Mouse (Mus musculus): ENCODE measurements around the gene Fgfr2.
A peak's percentile ranks its signal among the peaks of the same experiment; 100 is the strongest.

The Fgfr2 gene

GRCm38 (mm10) chr7:131609677-131610076 is 1513.5 kb downstream of the Fgfr2 start:
- DNase-seq (ENCODE audit: low read depth): no peak

- no peak for DNase-seq (ENCODE audit: low read depth)
Observed at GRCm38 (mm10) chr7:131608049-131608448, 1515.1 kb downstream of the Fgfr2 start.

- DNase-seq (ENCODE audit: low read depth): no peak
Observed at GRCm38 (mm10) chr7:131605481-131605880, 1517.7 kb downstream of the Fgfr2 start.

- no peak for DNase-seq (ENCODE audit: low read depth)
Observed at GRCm38 (mm10) chr7:131604946-131605345, 1518.2 kb downstream of the Fgfr2 start.

- DNase-seq (ENCODE audit: low read depth): no peak
Observed at GRCm38 (mm10) chr7:131603186-131603585, 1520.0 kb downstream of the Fgfr2 start.

- no peak for DNase-seq (ENCODE audit: low read depth)
Observed at GRCm38 (mm10) chr7:131602106-131602505, 1521.0 kb downstream of the Fgfr2 start.

- DNase-seq (ENCODE audit: low read depth): no peak
Observed at GRCm38 (mm10) chr7:131598483-131598824, 1524.7 kb downstream of the Fgfr2 start.

GRCm38 (mm10) chr7:131597779-131598482 is 1525.2 kb downstream of the Fgfr2 start:
- DNase-seq (ENCODE audit: low read depth): no peak

- DNase-seq (ENCODE audit: low read depth): no peak
Observed at GRCm38 (mm10) chr7:131585551-131585950, 1537.6 kb downstream of the Fgfr2 start.

GRCm38 (mm10) chr7:131582178-131582577 is 1541.0 kb downstream of the Fgfr2 start:
- DNase-seq (ENCODE audit: low read depth): no peak

- DNase-seq (ENCODE audit: low read depth): no peak
Observed at GRCm38 (mm10) chr7:131575246-131575645, 1547.9 kb downstream of the Fgfr2 start.

GRCm38 (mm10) chr7:131560697-131561042 is 1562.5 kb downstream of the Fgfr2 start:
- DNase-seq (ENCODE audit: low read depth): no peak

GRCm38 (mm10) chr7:131559986-131560696 is 1563.0 kb downstream of the Fgfr2 start, which contains the start of gene Bub3:
TSS of gene Bub3 (plus strand) at chr7:131560222.
- peak; percentile 98 for DNase-seq (ENCODE audit: low read depth)

GRCm38 (mm10) chr7:131557751-131558150 is 1565.4 kb downstream of the Fgfr2 start:
- no peak for DNase-seq (ENCODE audit: low read depth)

GRCm38 (mm10) chr7:131556541-131557271 is 1566.4 kb downstream of the Fgfr2 start:
- DNase-seq (ENCODE audit: low read depth): no peak

GRCm38 (mm10) chr7:131556116-131556515 is 1567.0 kb downstream of the Fgfr2 start:
- no peak for DNase-seq (ENCODE audit: low read depth)

- DNase-seq (ENCODE audit: low read depth): no peak
Observed at GRCm38 (mm10) chr7:131555301-131556081, 1567.7 kb downstream of the Fgfr2 start.

GRCm38 (mm10) chr7:131554341-131555180 is 1568.6 kb downstream of the Fgfr2 start:
- no peak for DNase-seq (ENCODE audit: low read depth)

- no peak for DNase-seq (ENCODE audit: low read depth)
Observed at GRCm38 (mm10) chr7:131553771-131554175, 1569.4 kb downstream of the Fgfr2 start.

GRCm38 (mm10) chr7:131552781-131553180 is 1570.4 kb downstream of the Fgfr2 start:
- no peak for DNase-seq (ENCODE audit: low read depth)

Data from fibroblast of lung, adult 2 months (primary cell).